9 mouse cellular contexts compared by ENCODE assay signal in genomic region chr11:4705178-4705577, GRCm38 (mm10). TPM values are rescaled to one million over a fixed set of nuclear protein-coding genes. Genes with fewer than 3 reads are reported as not detected.
DNase-seq lines count a peak whose midpoint lies in the region; ATAC-seq and TF ChIP-seq lines count a peak whose summit lies in the region.
"Had no signal": no experiment of that assay in that cellular context is flagged by ENCODE, and none has a peak within 500 bp of the region (broad histone marks: within the 10 kb centered on the region; RNA-seq: fewer than 3 reads in every experiment).

No protein-coding gene starts in this region.

- no peaks in the 10 kb centered on the region; the same call in none of the 2 replicates for H3K4me1 ChIP-seq in kidney, postnatal 0 days (replicated peaks; ENCODE audit: insufficient read depth, low read length)
- 0 out of 2 replicates have a peak, but pooled peaks cover 3% of the 10 kb centered on the region for H3K4me1 ChIP-seq in brown adipose tissue, adult 24 weeks (ENCODE audit: control insufficient read depth, insufficient read depth, insufficient read length, low read length)
- H3K4me1 ChIP-seq in hindbrain, embryonic 16.5 days (ENCODE audit: control insufficient read depth, insufficient read depth, low read depth, low read length) = peaks cover 15% of the 10 kb centered on the region
- 0 out of 2 replicates have a peak, but pooled peaks cover 6% of the 10 kb centered on the region for H3K4me1 ChIP-seq in midbrain, postnatal 0 days (ENCODE audit: insufficient read depth, low read length)

- H3K9me3 ChIP-seq in kidney, postnatal 0 days (replicated peaks; ENCODE audit: low read length) = no peaks in the 10 kb centered on the region
- H3K9me3 ChIP-seq in hindbrain, embryonic 16.5 days (ENCODE audit: control insufficient read depth, low read length) = no peaks in the 10 kb centered on the region
- H3K9me3 ChIP-seq in midbrain, postnatal 0 days (ENCODE audit: low read length) = no peaks in the 10 kb centered on the region

- ATAC-seq in kidney, postnatal 0 days (replicated peaks; ENCODE audit: low FRiP score, low read depth) = no peak
- ATAC-seq in hindbrain, embryonic 16.5 days = no peak
- ATAC-seq in midbrain, postnatal 0 days (ENCODE audit: low FRiP score) = no peak

- peak overlapping the region; percentile 82 for H3K4me3 ChIP-seq in kidney, postnatal 0 days (replicated peaks; ENCODE audit: low read depth, low read length)
- peak overlapping the region; percentile 78 for H3K4me3 ChIP-seq in brown adipose tissue, adult 24 weeks (ENCODE audit: insufficient read depth, low read depth, low read length)
- H3K4me3 ChIP-seq in hindbrain, embryonic 16.5 days (ENCODE audit: low read length) = peak overlapping the region; percentile 85
- H3K4me3 ChIP-seq in midbrain, postnatal 0 days (ENCODE audit: low read depth, low read length) = peak overlapping the region; percentile 80

- no peaks in the 10 kb centered on the region for H3K27me3 ChIP-seq in kidney, postnatal 0 days (ENCODE audit: insufficient read depth, low read length)
- no peaks in the 10 kb centered on the region for H3K27me3 ChIP-seq in hindbrain, embryonic 16.5 days (replicated peaks; ENCODE audit: control insufficient read depth, insufficient read depth, low read length)
- no peaks in the 10 kb centered on the region for H3K27me3 ChIP-seq in midbrain, postnatal 0 days (ENCODE audit: insufficient read depth, low read length)

- H3K36me3 ChIP-seq in kidney, postnatal 0 days (ENCODE audit: insufficient read depth, low read length) = peaks cover 7% of the 10 kb centered on the region; the same call in 1 of the 2 replicates
- H3K36me3 ChIP-seq in hindbrain, embryonic 16.5 days (ENCODE audit: control insufficient read depth, insufficient read depth, low read length) = peaks cover 7% of the 10 kb centered on the region
- H3K36me3 ChIP-seq in midbrain, postnatal 0 days (ENCODE audit: insufficient read depth, low read length) = 0 out of 2 replicates have a peak, but pooled peaks cover 3% of the 10 kb centered on the region

- H3K4me2 ChIP-seq in kidney, postnatal 0 days (ENCODE audit: low read length) = peak overlapping the region; percentile 94
- H3K4me2 ChIP-seq in hindbrain, embryonic 16.5 days (ENCODE audit: low read length) = peak overlapping the region; percentile 95
- peak overlapping the region; percentile 91 for H3K4me2 ChIP-seq in midbrain, postnatal 0 days (ENCODE audit: low read depth, low read length, poor library complexity, severe bottlenecking)

- H3K9ac ChIP-seq in kidney, postnatal 0 days (ENCODE audit: low read depth, low read length) = peak overlapping the region; percentile 67
- peak overlapping the region; percentile 76 for H3K9ac ChIP-seq in hindbrain, embryonic 16.5 days (ENCODE audit: low read depth, low read length)
- peak overlapping the region; percentile 55 for H3K9ac ChIP-seq in midbrain, postnatal 0 days (replicated peaks; ENCODE audit: low read length, poor library complexity, severe bottlenecking)

- H3K27ac ChIP-seq in kidney, postnatal 0 days = peak overlapping the region; percentile 79
- H3K27ac ChIP-seq in brown adipose tissue, adult 24 weeks (replicated peaks; ENCODE audit: low read depth, low read length) = no peak overlapping the region
- H3K27ac ChIP-seq in hindbrain, embryonic 16.5 days (ENCODE audit: low read depth, low read length) = no peak overlapping the region
- no peak overlapping the region for H3K27ac ChIP-seq in midbrain, postnatal 0 days (ENCODE audit: low read depth, low read length)

- WGBS in kidney, postnatal 0 days = 3% methylated on average over 4 of the region's 4 CpGs
- 9% methylated on average over 4 of the region's 4 CpGs for WGBS in hindbrain, embryonic 16.5 days
- 5% methylated on average over 4 of the region's 4 CpGs for WGBS in midbrain, postnatal 0 days

- peak; percentile 46 for DNase-seq in kidney, postnatal 0 days (ENCODE audit: low spot score)
- DNase-seq in kidney, postnatal 4 days = no peak
- DNase-seq in midbrain, postnatal 0 days (ENCODE audit: low spot score) = no peak
- DNase-seq in yolk sac, embryonic 10.5 days (ENCODE audit: low spot score) = no peak
- no peak for DNase-seq in cerebellum, adult 11-12 months
- DNase-seq in frontal cortex, postnatal 36 days (ENCODE audit: low spot score in 2 of 2) = no peak

- TF ChIP-seq CTCF in kidney, postnatal 0 days (IDR thresholded peaks at IDR 0.05; ENCODE audit: low read depth) = no peak
- no peak for TF ChIP-seq CTCF in midbrain, postnatal 0 days (IDR thresholded peaks at IDR 0.05)

RNA-seq across cellular contexts. Expression of gene Zmat5, which starts 0.7 kb away (rescaled TPM):
- polyA plus RNA-seq in kidney, postnatal 0 days (2015; fragmentation: Nextera tagmentation; extraction: Ambion mirVana) = 76.3 and 81.7 TPM in 2 replicates
- 30.6 and 31.6 TPM in 2 replicates for polyA plus RNA-seq in brown adipose tissue, adult 24 weeks (2012; ENCODE audit: insufficient read depth, insufficient read length, missing spikeins)
- polyA plus RNA-seq in hindbrain, embryonic 16.5 days (2015; fragmentation: Nextera tagmentation; extraction: Ambion mirVana) = 63.5 and 64.1 TPM in 2 replicates
- total RNA-seq in midbrain, postnatal 0 days (2014; rRNA removed) = 25.9 and 28.2 TPM in 2 replicates
- 43.5 and 51.7 TPM in 2 replicates for polyA plus RNA-seq in midbrain, postnatal 0 days (2015; fragmentation: Nextera tagmentation; extraction: Ambion mirVana)

RNA-seq across cellular contexts. Expression of gene Uqcr10, which starts 1.0 kb away (rescaled TPM):
- 1,603 and 1,802 TPM in 2 replicates for polyA plus RNA-seq in kidney, postnatal 0 days (2015; fragmentation: Nextera tagmentation; extraction: Ambion mirVana)
- polyA plus RNA-seq in brown adipose tissue, adult 24 weeks (2012; ENCODE audit: insufficient read depth, insufficient read length, missing spikeins) = 3,086 and 3,202 TPM in 2 replicates
- polyA plus RNA-seq in hindbrain, embryonic 16.5 days (2015; fragmentation: Nextera tagmentation; extraction: Ambion mirVana) = 662 and 774 TPM in 2 replicates
- 294 and 403 TPM in 2 replicates for total RNA-seq in midbrain, postnatal 0 days (2014; rRNA removed)
- 788 and 843 TPM in 2 replicates for polyA plus RNA-seq in midbrain, postnatal 0 days (2015; fragmentation: Nextera tagmentation; extraction: Ambion mirVana)

RNA-seq across cellular contexts. Expression of gene Cabp7, which starts 41.4 kb away (rescaled TPM):
- polyA plus RNA-seq in kidney, postnatal 0 days (2015; fragmentation: Nextera tagmentation; extraction: Ambion mirVana) = 0.08 and 0.09 TPM in 2 replicates
- not detected in 2 replicates for polyA plus RNA-seq in brown adipose tissue, adult 24 weeks (2012; ENCODE audit: insufficient read depth, insufficient read length, missing spikeins)
- polyA plus RNA-seq in hindbrain, embryonic 16.5 days (2015; fragmentation: Nextera tagmentation; extraction: Ambion mirVana) = 1.5 and 2.0 TPM in 2 replicates
- 13.1 and 15.7 TPM in 2 replicates for total RNA-seq in midbrain, postnatal 0 days (2014; rRNA removed)
- polyA plus RNA-seq in midbrain, postnatal 0 days (2015; fragmentation: Nextera tagmentation; extraction: Ambion mirVana) = 1.8 and 2.1 TPM in 2 replicates
- polyA plus RNA-seq: large intestine, adult 2 months had no signal
